Mouse (Mus musculus): ENCODE data around the gene Ppp2r2d. TPM values are rescaled to one million over a fixed set of nuclear protein-coding genes. Genes with fewer than 3 reads are reported as not detected.

Gene Ppp2r2d
- total and polyA plus RNA-seq, 3 experiments: 14.9 to 38.4 (median 27.5) TPM

GRCm38 (mm10) chr7:138903886-138904435 is 58.1 kb downstream of the Ppp2r2d start:
- no peak for TF ChIP-seq TAL1 (conservative IDR thresholded peaks at IDR 0.05; ENCODE audit: low read depth, low read length)
- no peak for TF ChIP-seq GATA1 (IDR thresholded peaks at IDR 0.05; ENCODE audit: borderline replicate concordance, low read length)
- TF ChIP-seq POLR2AphosphoS5 (IDR thresholded peaks at IDR 0.05; ENCODE audit: insufficient replicate concordance, low read depth, low read length): no peak
- no peak for TF ChIP-seq CTCF (IDR thresholded peaks at IDR 0.05; ENCODE audit: low read depth, low read length)
- no peak for TF ChIP-seq GATA2 (IDR thresholded peaks at IDR 0.05; ENCODE audit: borderline replicate concordance, low read depth, low read length)
- H3K4me3 ChIP-seq (ENCODE audit: low read depth, low read length): no peak overlapping the region
- no peaks in the 10 kb centered on the region for H3K9me3 ChIP-seq (replicated peaks)
- ATAC-seq (ENCODE audit: extremely low read depth, insufficient number of reproducible peaks, low FRiP score, poor library complexity, severe bottlenecking) (no peak), DNase-seq (ENCODE audit: low spot score) (no peak)
- H3K36me3 ChIP-seq (replicated peaks): peaks cover 73% of the 10 kb centered on the region
- no peaks in the 10 kb centered on the region for H3K27me3 ChIP-seq (ENCODE audit: insufficient read depth, low read length)
- peaks cover 68% of the 10 kb centered on the region for H3K4me1 ChIP-seq (ENCODE audit: insufficient read depth, low read depth, low read length)

GRCm38 (mm10) chr7:138906441-138906840 is 60.6 kb downstream of the Ppp2r2d start:
- peaks cover 50% of the 10 kb centered on the region for H3K36me3 ChIP-seq (replicated peaks)
- no peaks in the 10 kb centered on the region for H3K9me3 ChIP-seq (replicated peaks)
- TF ChIP-seq GATA1 (IDR thresholded peaks at IDR 0.05; ENCODE audit: borderline replicate concordance, low read length) (no peak), CTCF (IDR thresholded peaks at IDR 0.05; ENCODE audit: low read depth, low read length) (no peak), GATA2 (IDR thresholded peaks at IDR 0.05; ENCODE audit: borderline replicate concordance, low read depth, low read length) (no peak), POLR2AphosphoS5 (IDR thresholded peaks at IDR 0.05; ENCODE audit: insufficient replicate concordance, low read depth, low read length) (no peak), TAL1 (conservative IDR thresholded peaks at IDR 0.05; ENCODE audit: low read depth, low read length) (no peak)
- no peak for ATAC-seq (ENCODE audit: extremely low read depth, insufficient number of reproducible peaks, low FRiP score, poor library complexity, severe bottlenecking)
- peak overlapping the region; percentile 99 for H3K4me3 ChIP-seq (ENCODE audit: low read depth, low read length)
- H3K4me1 ChIP-seq (ENCODE audit: insufficient read depth, low read depth, low read length): peaks cover 70% of the 10 kb centered on the region
- no peak for DNase-seq (ENCODE audit: low spot score)
- no peaks in the 10 kb centered on the region for H3K27me3 ChIP-seq (ENCODE audit: insufficient read depth, low read length)

GRCm38 (mm10) chr7:138907043-138907442 is 61.2 kb downstream of the Ppp2r2d start:
- TF ChIP-seq GATA2 (IDR thresholded peaks at IDR 0.05; ENCODE audit: borderline replicate concordance, low read depth, low read length) (no peak), GATA1 (IDR thresholded peaks at IDR 0.05; ENCODE audit: borderline replicate concordance, low read length) (no peak), CTCF (IDR thresholded peaks at IDR 0.05; ENCODE audit: low read depth, low read length) (no peak), POLR2AphosphoS5 (IDR thresholded peaks at IDR 0.05; ENCODE audit: insufficient replicate concordance, low read depth, low read length) (no peak), TAL1 (conservative IDR thresholded peaks at IDR 0.05; ENCODE audit: low read depth, low read length) (no peak)
- Histone ChIP-seq H3K4me1 (ENCODE audit: insufficient read depth, low read depth, low read length) (peaks cover 70% of the 10 kb centered on the region), H3K9me3 (replicated peaks) (no peaks in the 10 kb centered on the region), H3K36me3 (replicated peaks) (peaks cover 44% of the 10 kb centered on the region), H3K4me3 (ENCODE audit: low read depth, low read length) (peak overlapping the region; percentile 99), H3K27me3 (ENCODE audit: insufficient read depth, low read length) (no peaks in the 10 kb centered on the region)
- ATAC-seq (ENCODE audit: extremely low read depth, insufficient number of reproducible peaks, low FRiP score, poor library complexity, severe bottlenecking): peak; percentile 36
- no peak for DNase-seq (ENCODE audit: low spot score)

GRCm38 (mm10) chr7:138907976-138908375 is 62.1 kb downstream of the Ppp2r2d start:
- H3K27me3 ChIP-seq (ENCODE audit: insufficient read depth, low read length): no peaks in the 10 kb centered on the region
- H3K4me1 ChIP-seq (ENCODE audit: insufficient read depth, low read depth, low read length): peaks cover 62% of the 10 kb centered on the region
- ATAC-seq (ENCODE audit: extremely low read depth, insufficient number of reproducible peaks, low FRiP score, poor library complexity, severe bottlenecking): no peak
- DNase-seq (ENCODE audit: low spot score): no peak
- TF ChIP-seq CTCF (IDR thresholded peaks at IDR 0.05; ENCODE audit: low read depth, low read length): no peak
- no peak for TF ChIP-seq TAL1 (conservative IDR thresholded peaks at IDR 0.05; ENCODE audit: low read depth, low read length)
- no peak for TF ChIP-seq GATA1 (IDR thresholded peaks at IDR 0.05; ENCODE audit: borderline replicate concordance, low read length)
- peaks cover 36% of the 10 kb centered on the region for H3K36me3 ChIP-seq (replicated peaks)
- H3K9me3 ChIP-seq (replicated peaks): no peaks in the 10 kb centered on the region
- H3K4me3 ChIP-seq (ENCODE audit: low read depth, low read length): peak overlapping the region; percentile 99

- ATAC-seq (ENCODE audit: extremely low read depth, insufficient number of reproducible peaks, low FRiP score, poor library complexity, severe bottlenecking) (no peak), DNase-seq (ENCODE audit: low spot score) (no peak)
- H3K4me3 ChIP-seq (ENCODE audit: low read depth, low read length): peak overlapping the region; percentile 99
- no peaks in the 10 kb centered on the region for H3K27me3 ChIP-seq (ENCODE audit: insufficient read depth, low read length)
- peaks cover 55% of the 10 kb centered on the region for H3K4me1 ChIP-seq (ENCODE audit: insufficient read depth, low read depth, low read length)
- peaks cover 33% of the 10 kb centered on the region for H3K36me3 ChIP-seq (replicated peaks)
- TF ChIP-seq TAL1 (conservative IDR thresholded peaks at IDR 0.05; ENCODE audit: low read depth, low read length): no peak
- no peak for TF ChIP-seq POLR2AphosphoS5 (IDR thresholded peaks at IDR 0.05; ENCODE audit: insufficient replicate concordance, low read depth, low read length)
- no peak for TF ChIP-seq GATA2 (IDR thresholded peaks at IDR 0.05; ENCODE audit: borderline replicate concordance, low read depth, low read length)
- TF ChIP-seq GATA1 (IDR thresholded peaks at IDR 0.05; ENCODE audit: borderline replicate concordance, low read length): no peak
- TF ChIP-seq CTCF (IDR thresholded peaks at IDR 0.05; ENCODE audit: low read depth, low read length): no peak
- H3K9me3 ChIP-seq (replicated peaks): no peaks in the 10 kb centered on the region
Measured at GRCm38 (mm10) chr7:138908768-138909276, 62.9 kb downstream of the Ppp2r2d start.

- Histone ChIP-seq H3K4me1 (ENCODE audit: insufficient read depth, low read depth, low read length) (peaks cover 51% of the 10 kb centered on the region), H3K27me3 (ENCODE audit: insufficient read depth, low read length) (peaks cover 5% of the 10 kb centered on the region; the same call in 1 of the 2 replicates), H3K9me3 (replicated peaks) (no peaks in the 10 kb centered on the region), H3K4me3 (ENCODE audit: low read depth, low read length) (peak within 1 kb of the TSS; percentile 99), H3K36me3 (replicated peaks) (peaks cover 29% of the 10 kb centered on the region)
- ATAC-seq (ENCODE audit: extremely low read depth, insufficient number of reproducible peaks, low FRiP score, poor library complexity, severe bottlenecking) (peak; percentile 90), DNase-seq (ENCODE audit: low spot score) (peak; percentile 88)
- TF ChIP-seq GATA2 (IDR thresholded peaks at IDR 0.05; ENCODE audit: borderline replicate concordance, low read depth, low read length) (no peak), TAL1 (conservative IDR thresholded peaks at IDR 0.05; ENCODE audit: low read depth, low read length) (no peak), GATA1 (IDR thresholded peaks at IDR 0.05; ENCODE audit: borderline replicate concordance, low read length) (no peak), POLR2AphosphoS5 (IDR thresholded peaks at IDR 0.05; ENCODE audit: insufficient replicate concordance, low read depth, low read length) (no peak), CTCF (IDR thresholded peaks at IDR 0.05; ENCODE audit: low read depth, low read length) (no peak)
Measured at GRCm38 (mm10) chr7:138909277-138910192, 63.7 kb downstream of the Ppp2r2d start, which contains the start of gene Bnip3. Bnip3 (minus strand) TSS chr7:138909519.

Data from G1E (cell line).